Mouse (Mus musculus) gastrocnemius, adult 8-10 months (tissue): ENCODE data around the gene Gbp8. TPM values are rescaled to one million over a fixed set of nuclear protein-coding genes. Genes with fewer than 3 reads are reported as not detected.
"Not testable (repeated sequence)": the region's sequence is repeated elsewhere in the genome, so short reads cannot be mapped to it uniquely, and the experiment has no call there.

Experiments
- DNase-seq, 2 experiments: peaks; one replicate each; pipeline ENCODE4 v3.0.0; 2022; ENCODE audit warnings: low spot score in 2 of 2
- total RNA-seq, 4 experiments: library from RNA; stranded (reverse); gene quantifications; 2 replicates each; pipeline ENCODE4 v1.2.4; 2022

The Gbp8 gene
- under 1 TPM in 1 of 4 experiments, not detected in 3; 0.24 TPM for total RNA-seq

DNA sequence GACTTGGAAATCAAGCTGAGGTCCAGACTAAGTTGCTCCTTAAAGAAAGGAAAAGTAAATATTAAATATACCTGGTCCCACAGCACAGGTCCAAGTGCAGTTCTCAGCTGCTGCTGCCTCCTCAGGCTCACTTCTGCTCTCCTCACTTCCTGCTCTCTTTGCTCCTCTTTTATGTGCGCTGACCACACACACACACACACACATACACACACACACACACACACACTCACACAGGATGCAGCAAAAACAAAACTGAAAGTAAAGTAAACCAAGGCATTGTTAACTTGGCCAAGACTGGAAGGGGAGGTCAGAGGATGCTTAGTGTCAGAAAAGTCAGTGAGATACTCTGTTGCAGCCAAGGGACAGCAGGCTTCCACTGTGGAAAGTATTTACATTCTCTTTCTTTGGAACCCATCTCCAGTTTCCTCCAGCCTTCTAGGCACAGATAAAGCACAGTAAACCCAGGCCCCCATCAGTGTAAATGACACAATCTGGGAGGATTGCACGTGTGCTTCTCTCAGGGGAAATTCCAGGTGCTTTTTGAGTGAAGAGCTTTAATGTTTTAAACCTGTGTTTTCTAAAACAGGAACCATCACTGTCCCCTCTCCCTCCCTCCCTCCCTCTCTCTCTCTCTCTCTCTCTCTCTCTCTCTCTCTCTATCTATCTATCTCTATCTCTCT, at the start of gene Gbp8, which contains the start of the genes Gbp9 and Gbp4:
TSS of gene Gbp8 (minus strand) at position 132 of the 680 bp plus-strand sequence.
TSS of gene Gbp9 (minus strand) at position 131 of the 680 bp plus-strand sequence.
TSS of gene Gbp4 (minus strand) at position 178 of the 680 bp plus-strand sequence.
- not testable (repeated sequence) for DNase-seq

DNA sequence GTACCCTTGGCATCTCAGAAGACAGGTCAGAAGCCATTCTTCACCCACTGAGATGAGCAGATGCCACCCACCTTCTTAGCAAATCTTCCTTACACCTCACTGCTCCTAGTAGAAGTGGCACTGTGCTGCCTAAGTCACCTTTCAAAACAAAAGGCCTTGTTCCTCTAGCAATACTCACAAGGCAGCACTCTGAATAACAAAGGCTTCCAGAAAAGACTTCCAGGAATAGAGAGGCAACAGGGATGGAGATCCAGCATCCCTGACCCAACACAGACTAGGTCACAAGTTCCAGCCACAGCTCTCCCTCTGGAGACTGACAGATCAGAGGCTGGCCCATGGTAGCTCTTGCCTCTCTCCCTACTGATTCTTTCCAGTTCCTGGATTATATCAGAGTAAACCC, 42.1 kb upstream of the Gbp8 start:
- no peak for DNase-seq

DNA sequence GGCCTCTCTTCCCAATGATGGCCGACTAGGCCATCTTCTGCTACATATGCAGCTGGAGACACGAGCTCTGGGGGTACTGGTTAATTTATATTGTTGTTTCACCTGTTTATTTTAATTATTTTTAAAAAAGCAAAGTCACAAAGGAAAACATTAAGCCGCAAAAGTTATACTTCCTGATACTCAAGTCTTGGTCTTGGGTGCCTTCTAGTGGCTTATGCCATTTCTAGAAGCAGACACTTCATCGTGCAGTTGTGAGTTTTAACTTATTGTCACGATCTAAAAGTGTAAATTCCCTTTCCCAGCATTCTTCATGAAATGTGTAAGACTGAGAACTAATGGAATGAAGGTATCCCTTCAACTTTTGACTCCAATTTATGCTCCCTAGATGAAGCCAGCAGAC, 17.2 kb upstream of the Gbp8 start:
- no peak for DNase-seq

DNA sequence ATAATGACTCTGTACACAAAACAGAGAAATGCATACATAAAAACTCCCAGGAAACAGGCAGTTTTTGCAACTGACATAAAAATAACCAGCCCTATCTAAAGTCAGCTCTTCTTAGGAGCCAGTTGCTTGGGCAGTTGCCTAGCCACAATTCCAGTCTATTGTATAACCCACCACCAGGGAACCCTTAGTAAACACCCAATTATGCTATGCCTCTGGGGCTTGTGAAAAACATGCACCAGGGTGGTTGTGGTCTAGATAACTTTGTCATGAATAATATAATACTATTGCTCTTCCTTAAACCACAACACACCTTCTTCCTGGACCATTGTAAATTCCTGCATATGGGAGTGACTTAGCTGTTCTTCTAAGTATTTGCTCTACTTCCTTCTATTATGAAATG, 14.7 kb upstream of the Gbp8 start:
- DNase-seq = no peak

DNA sequence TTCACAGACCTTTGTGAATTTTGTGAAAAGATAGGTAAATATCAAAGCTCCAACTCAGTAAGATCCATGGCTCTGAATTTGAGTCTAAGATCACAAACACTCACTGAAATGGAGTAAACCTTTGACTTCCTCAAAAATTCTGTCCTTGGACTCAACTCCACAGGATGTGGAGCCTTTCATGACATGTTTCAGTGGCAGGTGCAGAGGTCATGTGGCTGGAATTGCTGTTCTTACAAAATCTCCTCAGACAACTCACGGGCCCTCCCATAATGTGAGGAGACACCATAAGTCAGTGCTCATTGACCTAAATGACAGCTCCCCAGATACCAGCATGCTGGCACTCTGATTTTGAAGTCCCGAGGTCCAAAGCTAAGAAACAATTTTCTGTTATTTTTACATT, 8.7 kb upstream of the Gbp8 start:
- not testable (repeated sequence) for DNase-seq

DNA sequence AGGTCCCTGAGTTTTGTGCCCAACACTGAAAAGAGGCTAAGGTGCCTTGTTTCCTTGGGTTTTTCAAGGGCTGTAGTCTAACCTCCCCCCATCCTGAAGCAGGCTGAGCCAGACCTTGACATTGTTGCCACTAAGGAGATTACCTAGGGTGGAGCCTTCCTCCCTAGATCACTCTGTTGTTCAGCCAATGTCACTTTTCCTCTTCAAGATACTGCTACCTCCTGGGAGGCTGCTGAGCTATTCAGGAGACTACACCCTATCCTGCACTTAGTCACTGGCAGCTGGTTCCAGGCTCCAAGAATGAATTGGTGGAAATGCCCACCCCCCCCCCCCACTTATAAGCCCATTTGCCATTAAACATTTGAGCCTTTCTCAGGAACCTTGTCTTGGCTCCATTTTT, 7.1 kb upstream of the Gbp8 start:
- DNase-seq = no peak

DNA sequence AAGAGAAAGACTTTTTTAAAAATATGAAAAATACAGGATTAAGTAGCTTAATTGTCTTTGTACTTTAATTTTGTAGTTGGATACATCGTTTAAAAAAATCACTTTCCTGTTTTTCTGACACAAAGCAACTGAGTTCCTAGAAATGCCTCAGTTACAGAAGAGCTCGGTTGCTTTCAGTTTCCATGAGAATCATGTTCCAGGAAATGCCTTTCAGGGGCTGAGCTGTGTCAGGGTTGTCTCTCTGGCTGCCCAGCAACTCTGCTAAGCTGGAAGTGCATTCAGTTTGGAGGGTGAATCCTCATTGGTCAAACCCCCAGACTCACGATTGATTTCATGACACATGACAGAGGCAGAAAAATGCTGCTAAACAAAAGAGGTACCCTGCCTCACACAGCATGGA, 6.4 kb upstream of the Gbp8 start:
- not testable (repeated sequence) for DNase-seq

DNA sequence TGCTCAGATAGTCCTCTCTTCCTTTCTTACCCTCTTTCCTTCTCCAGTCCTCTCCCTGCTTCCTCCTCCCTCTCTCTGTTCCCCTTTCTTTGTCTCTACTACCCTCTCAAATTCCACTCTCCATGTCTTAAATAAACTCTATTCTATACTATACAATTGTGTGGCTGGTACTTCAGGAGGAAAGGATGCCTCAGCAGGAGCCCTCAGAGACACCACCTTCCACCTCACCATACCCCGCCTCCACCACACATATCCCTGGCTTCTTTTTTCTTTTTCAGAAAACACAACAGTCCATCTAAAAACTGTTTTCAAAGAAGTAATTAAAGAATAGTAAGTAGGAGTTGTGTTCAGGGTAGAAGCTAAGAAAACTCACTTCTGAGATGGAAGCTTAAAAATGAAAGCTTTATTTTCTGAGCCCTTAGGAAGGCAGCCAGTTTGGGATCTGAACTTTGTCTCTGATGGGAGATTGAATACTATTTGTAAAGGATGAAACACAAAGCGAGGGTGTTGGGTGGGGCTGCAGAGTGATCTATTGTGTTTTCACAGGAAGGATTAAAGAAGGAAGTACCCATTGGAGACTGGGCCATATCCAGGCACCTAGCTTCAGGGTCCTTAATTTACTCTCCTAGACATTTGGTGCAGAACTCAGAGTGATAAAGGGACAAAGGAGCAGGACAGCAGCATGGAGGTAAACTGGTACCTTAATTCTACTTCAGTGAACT, 910 bp upstream of the Gbp8 start:
- DNase-seq = not testable (repeated sequence)

DNA sequence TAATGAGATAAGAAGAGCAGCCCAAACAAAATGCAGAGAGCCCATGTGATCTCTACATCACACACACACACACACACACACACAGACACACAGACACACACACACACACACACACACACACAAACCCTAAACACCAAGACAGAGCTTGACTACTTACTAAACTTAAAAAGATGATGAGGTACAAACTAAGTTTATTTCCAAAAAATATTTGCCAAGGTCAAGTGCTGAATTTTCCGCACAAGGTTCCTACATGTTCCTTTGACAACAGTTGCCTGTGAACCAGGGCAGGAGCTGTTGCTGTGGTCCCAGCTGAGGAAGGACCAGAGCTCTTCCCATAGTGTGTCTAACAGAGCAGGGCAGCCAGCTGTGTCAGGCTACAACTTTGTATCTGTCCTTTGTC, 434 bp downstream of the Gbp8 start:
- DNase-seq = no peak

DNA sequence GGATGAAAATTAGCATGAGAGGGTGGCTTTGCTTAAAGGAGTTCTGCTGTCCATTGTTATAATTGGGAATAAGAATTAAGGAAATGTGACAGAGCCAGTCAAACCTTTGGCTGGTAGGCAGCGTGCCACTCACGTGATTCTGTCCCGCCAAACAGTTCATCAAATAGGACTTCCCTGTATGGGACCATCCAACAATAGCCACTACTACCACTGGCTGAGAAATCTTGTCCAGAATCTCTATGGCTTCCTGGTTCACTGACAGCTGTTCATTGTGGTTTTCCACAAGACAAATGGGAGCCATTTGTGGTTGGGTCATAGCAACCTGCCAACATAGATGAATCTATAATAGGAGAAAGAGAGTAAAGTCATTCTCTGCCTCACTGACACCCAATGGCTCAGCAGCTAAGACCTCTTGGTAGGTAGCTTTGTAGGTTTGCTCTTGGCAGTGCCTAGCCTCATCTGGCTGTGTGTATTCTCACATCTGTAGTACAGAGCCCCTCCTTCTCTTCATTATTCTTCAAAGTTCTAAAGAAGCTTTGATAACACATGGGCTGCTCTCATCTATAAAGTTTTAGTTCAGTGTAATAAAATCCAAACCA, 2.5 kb downstream of the Gbp8 start:
- not testable (repeated sequence) for DNase-seq

DNA sequence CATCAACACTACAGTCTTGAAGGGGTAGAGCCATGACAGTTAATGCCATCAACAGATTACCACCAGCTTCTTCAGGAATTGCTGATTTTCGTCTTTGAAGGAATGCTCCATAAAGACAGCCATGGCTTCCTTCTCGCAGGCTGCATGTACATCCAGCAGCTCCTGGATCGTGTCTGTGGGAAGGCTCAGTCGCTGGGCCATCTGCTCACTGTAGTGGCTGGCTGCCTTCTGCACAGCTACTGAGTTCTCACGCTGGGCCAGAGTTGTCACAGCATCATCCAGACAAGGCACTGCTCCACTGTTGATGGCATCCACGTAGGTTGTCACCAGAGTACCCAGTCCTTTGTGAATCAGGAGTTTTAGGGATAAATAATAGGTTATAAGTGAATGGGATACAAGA, 17.6 kb downstream of the Gbp8 start:
- DNase-seq = not testable (repeated sequence)

DNA sequence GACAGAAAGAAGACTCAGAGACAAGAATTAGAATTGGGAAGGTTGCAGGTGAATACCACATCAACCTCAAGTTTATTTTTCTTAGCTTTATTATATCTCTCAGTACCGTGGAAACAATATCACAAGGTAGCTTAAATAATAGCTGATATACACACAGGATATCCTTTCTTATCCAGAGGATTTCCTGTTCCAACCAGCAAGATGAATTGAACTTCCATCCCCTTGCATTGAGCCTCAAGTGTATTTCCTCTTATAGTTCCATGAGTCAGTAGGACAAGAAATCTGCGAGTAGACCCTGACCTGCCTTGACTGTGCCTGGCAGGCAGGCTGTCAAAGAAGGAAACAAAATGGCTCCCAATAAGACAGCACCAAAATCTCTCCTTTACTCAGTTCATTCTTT, 23.6 kb downstream of the Gbp8 start:
- DNase-seq = no peak

DNA sequence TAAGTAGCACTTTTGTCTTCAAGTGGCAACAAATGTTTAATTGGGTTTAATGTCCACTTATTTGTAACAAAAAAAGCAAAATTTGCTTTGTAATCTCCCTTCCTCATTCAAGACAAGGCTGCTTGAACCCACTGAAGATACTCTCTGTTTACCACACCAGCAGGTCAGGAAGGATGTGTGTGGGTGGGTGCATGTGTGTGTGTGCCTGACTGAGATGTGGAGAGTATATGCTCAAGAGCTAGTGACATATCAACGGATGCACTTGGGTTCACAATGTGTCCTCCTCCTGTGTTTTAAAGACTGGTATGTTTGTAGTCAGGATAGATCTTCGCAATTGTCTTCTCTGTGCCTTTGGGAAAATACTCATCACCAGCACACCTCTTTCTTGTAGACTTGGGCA, 24.6 kb downstream of the Gbp8 start:
- DNase-seq = no peak

DNA sequence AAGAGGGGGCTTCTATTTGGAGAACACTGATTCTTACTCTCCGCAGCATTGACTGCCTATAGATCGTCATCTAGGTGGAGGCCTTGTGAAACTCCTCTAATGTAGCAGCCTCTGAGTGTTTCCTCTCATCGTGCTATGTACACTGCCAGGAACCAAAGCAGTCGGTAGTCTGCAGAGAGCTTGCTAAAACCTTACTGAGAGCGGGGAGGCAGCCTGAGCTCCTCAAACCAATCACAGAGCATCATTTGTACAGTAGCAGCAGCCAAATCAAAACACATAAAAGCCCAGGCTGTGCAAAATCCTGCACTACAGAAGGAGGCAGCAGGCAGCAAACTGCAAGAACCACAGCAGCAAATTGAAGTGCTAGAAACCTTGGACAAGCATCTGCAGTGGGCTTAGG, 25.7 kb downstream of the Gbp8 start:
- no peak for DNase-seq

DNA sequence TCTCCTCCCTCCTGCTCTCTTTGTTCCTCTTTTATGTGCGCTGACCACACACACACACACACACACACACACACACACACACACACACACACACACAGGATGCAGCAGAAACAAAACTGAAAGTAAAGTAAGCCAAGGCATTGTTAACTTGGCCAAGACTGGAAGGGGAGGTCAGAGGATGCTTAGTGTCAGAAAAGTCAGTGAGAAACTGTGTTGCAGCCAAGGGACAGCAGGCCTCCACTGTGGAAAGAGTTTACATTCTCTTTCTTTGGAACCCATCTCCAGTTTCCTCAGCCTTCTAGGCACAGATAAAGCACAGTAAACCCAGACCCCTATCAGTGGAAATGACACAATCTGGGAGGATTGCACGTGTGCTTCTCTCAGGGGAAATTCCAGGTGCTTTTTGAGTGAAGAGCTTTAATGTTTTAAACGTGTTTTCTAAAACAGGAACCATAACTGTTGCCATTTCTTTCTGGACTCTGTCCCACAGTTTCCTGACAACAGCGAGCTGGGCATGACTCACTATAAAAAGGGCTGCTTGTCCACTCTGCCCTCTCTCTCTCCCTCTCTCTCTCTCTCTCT, 29.0 kb downstream of the Gbp8 start:
- peak; percentile 10 to 34 for DNase-seq

DNA sequence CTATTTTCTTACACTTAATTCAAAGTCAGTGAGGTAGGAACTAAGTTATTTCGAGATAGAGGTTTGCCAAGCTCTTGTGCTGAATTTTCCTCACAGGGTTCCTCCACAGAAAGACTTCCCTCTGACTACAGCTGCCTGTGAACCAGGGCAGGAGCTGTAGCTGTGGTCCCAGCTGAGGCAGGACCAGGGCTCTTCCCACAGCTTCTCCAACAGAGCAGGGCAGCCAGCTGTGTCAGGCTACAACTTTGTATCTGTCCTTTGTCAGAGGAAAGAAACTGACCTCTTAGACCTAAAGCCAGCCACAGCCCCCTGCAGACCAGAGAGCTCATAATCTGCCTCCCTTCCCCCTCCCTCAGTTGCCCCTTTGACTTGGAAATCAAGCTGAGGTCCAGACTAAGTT, 29.6 kb downstream of the Gbp8 start:
- not testable (repeated sequence) for DNase-seq

DNA sequence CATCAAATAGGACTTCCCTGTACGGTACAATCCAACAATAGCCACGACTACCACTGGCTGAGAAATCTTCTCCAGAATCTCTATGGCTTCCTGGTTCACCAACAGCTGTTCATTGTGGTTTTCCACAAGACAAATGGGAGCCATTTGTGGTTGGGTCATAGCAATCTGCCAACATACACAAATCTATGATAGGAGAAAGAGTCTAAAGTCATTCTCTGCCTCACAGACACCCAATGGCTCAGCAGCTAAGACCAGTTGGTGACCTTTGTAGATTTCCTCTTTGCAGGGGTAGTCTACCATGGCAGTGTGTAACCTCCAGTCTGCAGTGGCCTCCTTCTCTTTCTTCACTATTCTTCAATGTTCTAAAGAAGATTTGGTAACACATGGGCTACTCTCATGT, 33.7 kb downstream of the Gbp8 start:
- not testable (repeated sequence) for DNase-seq

DNA sequence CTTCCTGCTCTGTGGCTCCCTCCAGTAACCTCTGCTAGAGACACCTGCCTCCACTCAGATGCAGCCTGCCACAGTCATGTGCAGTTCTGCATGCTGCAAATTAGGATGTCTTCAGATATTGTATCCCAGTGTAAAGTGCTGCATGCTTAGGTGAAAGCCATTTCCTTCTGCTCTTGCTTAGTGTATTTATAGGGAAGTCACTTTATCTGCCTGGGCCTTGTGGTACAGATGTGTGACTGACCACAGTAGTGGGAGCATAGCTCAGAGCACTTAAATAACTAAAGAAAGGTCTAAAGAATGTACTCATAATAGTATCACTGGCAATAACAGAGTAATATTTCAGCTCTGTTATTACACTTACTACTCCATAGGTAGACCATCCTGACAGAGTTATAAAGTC, 57.4 kb downstream of the Gbp8 start:
- DNase-seq = no peak

DNA sequence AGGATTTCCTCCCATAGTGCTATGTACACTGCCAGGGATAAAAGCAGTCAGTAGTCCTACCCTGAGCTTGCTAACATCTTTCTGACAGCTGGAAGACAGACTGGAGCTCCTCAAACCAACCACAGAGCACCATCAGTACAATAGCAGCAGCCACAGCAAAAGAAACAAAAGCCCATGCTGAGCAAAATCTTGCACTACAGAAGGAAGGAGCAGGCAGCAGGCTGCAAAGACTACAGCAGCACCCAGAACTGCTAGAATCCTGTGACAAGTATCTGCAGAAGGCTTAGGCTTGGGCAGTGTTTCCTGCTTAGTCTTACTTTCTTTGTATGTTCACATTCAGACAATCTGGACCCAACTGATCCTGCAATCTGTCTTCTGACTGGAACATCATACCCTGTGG, 71.0 kb downstream of the Gbp8 start:
- DNase-seq = not testable (repeated sequence)

DNA sequence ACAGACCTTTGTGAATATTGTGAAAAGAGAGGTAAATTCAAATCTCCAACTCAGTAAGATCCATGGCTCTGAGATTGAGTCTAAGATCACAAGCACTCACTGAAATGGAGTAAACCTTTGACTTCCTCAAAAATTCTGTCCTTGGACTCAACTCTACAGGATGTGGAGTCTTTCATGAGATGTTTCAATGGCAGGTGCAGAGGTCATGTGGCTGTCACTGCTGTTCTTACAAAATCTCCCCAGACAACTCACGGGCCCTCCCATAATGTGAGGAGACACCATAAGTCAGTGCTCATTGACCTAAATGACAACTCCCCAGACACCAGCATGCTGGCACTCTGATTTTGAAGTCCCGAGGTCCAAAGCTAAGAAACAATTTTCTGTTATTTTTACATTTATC, 74.9 kb downstream of the Gbp8 start:
- DNase-seq = not testable (repeated sequence)

DNA sequence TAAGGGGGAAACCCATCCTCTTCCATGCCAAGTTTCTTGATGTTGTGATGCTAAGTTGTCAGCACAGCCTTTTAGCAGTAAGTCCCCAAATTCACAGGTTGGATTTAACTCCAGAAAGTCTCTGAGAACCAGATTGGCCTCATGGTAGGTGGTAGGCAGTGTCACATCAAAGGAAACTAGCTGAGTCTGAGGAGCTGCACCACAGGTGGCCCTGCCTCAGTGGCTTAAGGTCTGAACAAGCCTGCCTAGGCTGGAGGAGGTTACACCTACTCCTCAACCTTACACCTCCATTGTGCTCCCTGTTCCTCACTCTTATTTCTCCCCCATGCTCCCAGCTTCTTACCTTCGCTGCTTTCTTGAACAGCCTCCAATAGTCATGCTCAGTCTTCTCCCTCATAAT, 76.0 kb downstream of the Gbp8 start:
- DNase-seq = no peak

DNA sequence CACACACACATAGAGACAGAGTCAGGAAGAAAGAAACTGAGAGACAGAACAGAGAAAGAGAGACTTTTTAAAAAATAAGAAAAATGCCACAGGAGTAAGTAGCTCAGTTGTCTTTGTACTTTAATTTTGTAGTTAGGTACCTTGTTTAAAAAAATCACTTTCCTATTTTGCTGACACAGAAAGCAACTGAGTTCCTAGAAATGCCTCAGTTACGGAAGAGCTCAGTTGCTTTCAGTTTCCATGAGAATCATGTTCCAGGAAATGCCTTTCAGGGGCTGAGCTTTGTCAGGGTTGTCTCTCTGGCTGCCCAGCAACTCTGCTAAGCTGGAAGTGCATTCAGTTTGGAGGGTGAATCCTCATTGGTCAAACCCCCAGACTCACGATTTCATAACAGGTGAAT, 76.9 kb downstream of the Gbp8 start:
- DNase-seq = not testable (repeated sequence)
